19 mouse cellular contexts compared by ENCODE assay signal in the genomic region with DNA sequence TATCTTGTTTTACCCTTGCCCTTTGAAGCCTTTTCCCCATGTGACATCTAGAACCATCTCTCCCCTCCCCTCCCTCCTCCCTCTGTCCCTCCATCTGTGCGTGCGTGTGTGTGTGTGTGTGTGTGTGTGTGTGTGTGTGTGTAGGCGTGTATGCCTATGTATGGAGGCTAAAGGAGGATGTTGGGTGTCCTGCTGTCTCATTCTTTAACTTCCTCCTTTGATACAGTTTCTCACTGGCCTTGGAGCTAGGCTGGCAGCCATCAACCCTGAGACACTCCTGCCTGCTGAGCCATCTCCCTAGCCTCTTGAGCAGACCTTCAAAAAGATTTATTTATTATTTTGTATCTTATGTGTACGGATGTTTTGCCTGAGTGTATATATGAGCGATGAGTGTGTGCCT. TPM values are rescaled to one million over a fixed set of nuclear protein-coding genes. Genes with fewer than 3 reads are reported as not detected.
DNase-seq lines count a peak whose midpoint lies in the region; ATAC-seq and TF ChIP-seq lines count a peak whose summit lies in the region.
"Had no signal": no experiment of that assay in that cellular context is flagged by ENCODE, and none has a peak within 500 bp of the region (broad histone marks: within the 10 kb centered on the region; RNA-seq: fewer than 3 reads in every experiment).

No protein-coding gene starts in this region.

- no peaks in the 10 kb centered on the region for H3K27me3 ChIP-seq in intestine, embryonic 15.5 days (replicated peaks)
- H3K27me3 ChIP-seq: embryonic facial prominence, embryonic 12.5 days had no signal

- H3K36me3 ChIP-seq in intestine, embryonic 15.5 days: no peaks in the 10 kb centered on the region
- H3K36me3 ChIP-seq: embryonic facial prominence, embryonic 12.5 days had no signal

- peak; percentile 97 for ATAC-seq in megakaryocyte progenitor cell, adult 5-6 weeks (replicated peaks; ENCODE audit: poor library complexity)
- no peak for ATAC-seq in intestine, embryonic 15.5 days
- ATAC-seq: forebrain, embryonic 16.5 days; inflammation-experienced regulatory T-cells, adult 6 months had no signal

- H3K9ac ChIP-seq in intestine, embryonic 15.5 days: no peak overlapping the region
- H3K9ac ChIP-seq: embryonic facial prominence, embryonic 12.5 days; liver, embryonic 14.5 days had no signal

- no peak overlapping the region for H3K27ac ChIP-seq in layer of hippocampus, adult 2 months
- peak overlapping the region; percentile 20; the same call in 1 of the 2 replicates for H3K27ac ChIP-seq in bone marrow, adult 2 months (ENCODE audit: control insufficient read depth, insufficient read depth, low read depth, low read length, poor library complexity)
- H3K27ac ChIP-seq in intestine, embryonic 15.5 days: no peak overlapping the region
- H3K27ac ChIP-seq: embryonic facial prominence, embryonic 12.5 days; heart, adult 2 months; limb, embryonic 10.5 days; liver, embryonic 14.5 days had no signal

- no peak for TF ChIP-seq POLR2A in bone marrow, adult 2 months (IDR thresholded peaks at IDR 0.05; ENCODE audit: borderline replicate concordance, control insufficient read depth, low read depth, low read length)

- no peak overlapping the region for H3K4me2 ChIP-seq in intestine, embryonic 15.5 days (replicated peaks)
- H3K4me2 ChIP-seq: embryonic facial prominence, embryonic 12.5 days; midbrain, embryonic 11.5 days had no signal

- no peak overlapping the region for H3K4me3 ChIP-seq in layer of hippocampus, adult 2 months
- no peak overlapping the region for H3K4me3 ChIP-seq in bone marrow, adult 2 months (replicated peaks; ENCODE audit: control insufficient read depth, low read depth, low read length)
- H3K4me3 ChIP-seq in intestine, embryonic 15.5 days (replicated peaks): no peak overlapping the region
- H3K4me3 ChIP-seq: embryonic facial prominence, embryonic 12.5 days; heart, adult 2 months; limb, embryonic 10.5 days had no signal

- peak; percentile 6 for DNase-seq in layer of hippocampus, adult 11-12 months (ENCODE audit: low spot score)
- no peak for DNase-seq in layer of hippocampus, adult 2 months (ENCODE audit: low spot score in 2 of 2)
- DNase-seq in 416B (ENCODE audit: low read depth): peak; percentile 77
- DNase-seq in urinary bladder, postnatal 25 days (ENCODE audit: low spot score): no peak
- no peak for DNase-seq in right cerebral cortex, adult 2 months (ENCODE audit: low spot score in 2 of 2)
- DNase-seq: cerebellum, adult 18-20 months; heart, adult 2 months; kidney, adult 9 months; kidney, postnatal 4 days; lung, postnatal 10 days had no signal

- no peaks in the 10 kb centered on the region for H3K9me3 ChIP-seq in intestine, embryonic 15.5 days
- H3K9me3 ChIP-seq: embryonic facial prominence, embryonic 12.5 days; limb, embryonic 10.5 days had no signal

- TF ChIP-seq CTCF in layer of hippocampus, adult 2 months (conservative IDR thresholded peaks at IDR 0.05): no peak
- TF ChIP-seq CTCF in bone marrow, adult 2 months (IDR thresholded peaks at IDR 0.05; ENCODE audit: control insufficient read depth, insufficient read depth, low read length): no peak

- 16% methylated on average over 5 of the region's 5 CpGs for WGBS in bone marrow, adult 2 months
- WGBS in intestine, embryonic 15.5 days: 69% methylated on average over 5 of the region's 5 CpGs

- H3K4me1 ChIP-seq in bone marrow, adult 2 months (ENCODE audit: control insufficient read depth, insufficient read depth, low read length): no peaks in the 10 kb centered on the region; the same call in 1 of the 2 replicates
- H3K4me1 ChIP-seq in intestine, embryonic 15.5 days (replicated peaks): no peaks in the 10 kb centered on the region
- H3K4me1 ChIP-seq: embryonic facial prominence, embryonic 12.5 days; limb, embryonic 10.5 days had no signal

RNA-seq across cellular contexts. Expression of a gene that starts 23.8 kb away (rescaled TPM):
- total RNA-seq in layer of hippocampus, adult 2 months (2021): under 1 TPM in 1 of 2 experiments, not detected in 1; 0.18 TPM
- polyA plus RNA-seq in bone marrow, adult 2 months (2011; ENCODE audit: insufficient read depth, insufficient read length, low replicate concordance, missing spikeins): 2.0 and 2.3 TPM in 2 replicates
- 15.7 and 19.5 TPM in 2 replicates for total RNA-seq in megakaryocyte progenitor cell, adult 5-6 weeks (2015)
- total RNA-seq in megakaryocyte progenitor cell, adult 5-6 weeks (2017): 15.7 and 19.1 TPM in 2 replicates
- polyA plus RNA-seq in intestine, embryonic 15.5 days (2015; fragmentation: Nextera tagmentation; extraction: Ambion mirVana): 7.8 and 8.4 TPM in 2 replicates

RNA-seq across cellular contexts. Expression of a gene that starts 24.8 kb away (rescaled TPM):
- 10 to 100 TPM; 34.2 to 40.9 TPM for total RNA-seq in layer of hippocampus, adult 2 months (2021)
- polyA plus RNA-seq in bone marrow, adult 2 months (2011; ENCODE audit: insufficient read depth, insufficient read length, low replicate concordance, missing spikeins): 15.1 and 33.5 TPM in 2 replicates
- total RNA-seq in megakaryocyte progenitor cell, adult 5-6 weeks (2015): 19.7 and 26.5 TPM in 2 replicates
- total RNA-seq in megakaryocyte progenitor cell, adult 5-6 weeks (2017): 15.8 and 17.4 TPM in 2 replicates
- polyA plus RNA-seq in intestine, embryonic 15.5 days (2015; fragmentation: Nextera tagmentation; extraction: Ambion mirVana): 11.6 and 13.7 TPM in 2 replicates

Comparison
In these comparisons a context has a peak if more than half of its experiments do, and no peak if none do; other contexts are left out.
1. DNase-seq: peak in layer of hippocampus, adult 11-12 months (single experiment) and 416B (single experiment); none in layer of hippocampus, adult 2 months (0 of 2), urinary bladder, postnatal 25 days (single experiment) and right cerebral cortex, adult 2 months (0 of 2).
2. RNA of a gene that starts 23.8 kb away (total RNA-seq): 15.7 to 19.5 TPM in megakaryocyte progenitor cell, adult 5-6 weeks; 0.18 TPM in layer of hippocampus, adult 2 months; every median in the first group is over 10 times any median in the second.